Mouse (Mus musculus): ENCODE data around the gene Mrpl2. TPM values are rescaled to one million over a fixed set of nuclear protein-coding genes. Genes with fewer than 3 reads are reported as not detected.

Gene Mrpl2
- polyA plus RNA-seq, 1 experiment from 2014 or later, result 79.7 TPM

- no peak for ATAC-seq (ENCODE audit: low FRiP score)
- Histone ChIP-seq H3K9me3 (replicated peaks) (no peaks in the 10 kb centered on the region), H3K4me2 (replicated peaks) (no peak overlapping the region), H3K36me3 (peaks cover 26% of the 10 kb centered on the region), H3K4me3 (no peak overlapping the region), H3K27ac (no peak overlapping the region), H3K4me1 (peaks cover 29% of the 10 kb centered on the region), H3K9ac (no peak overlapping the region), H3K27me3 (no peaks in the 10 kb centered on the region)
- WGBS, result 89% methylated on average over 5 of the region's 5 CpGs
Measured at GRCm38 (mm10) chr17:46699245-46699644, 53.2 kb downstream of the Mrpl2 start.

Other genes with a start within 250 kb of the Mrpl2 start
- 0.57 and 0.95 TPM in 2 replicates for gene Crip3, start 217.3 kb upstream of the Mrpl2 start, polyA plus RNA-seq (2016; fragmentation: Nextera tagmentation; extraction: Ambion mirVana)
- not detected in 2 replicates for gene Slc22a7, start 207.8 kb upstream of the Mrpl2 start, polyA plus RNA-seq (2016; fragmentation: Nextera tagmentation; extraction: Ambion mirVana)
- gene Ttbk1, start 158.6 kb upstream of the Mrpl2 start, polyA plus RNA-seq (2016; fragmentation: Nextera tagmentation; extraction: Ambion mirVana), result 5.3 and 6.6 TPM in 2 replicates
- gene Dnph1, start 149.5 kb upstream of the Mrpl2 start, polyA plus RNA-seq (2016; fragmentation: Nextera tagmentation; extraction: Ambion mirVana), result 35.3 and 35.5 TPM in 2 replicates
- gene Cul9, start 99.8 kb upstream of the Mrpl2 start, polyA plus RNA-seq (2016; fragmentation: Nextera tagmentation; extraction: Ambion mirVana), result 14.1 and 14.9 TPM in 2 replicates
- gene Srf, start 90.1 kb upstream of the Mrpl2 start, polyA plus RNA-seq (2016; fragmentation: Nextera tagmentation; extraction: Ambion mirVana), result 5.9 and 8.1 TPM in 2 replicates
- gene Ptk7, start 16.7 kb upstream of the Mrpl2 start, polyA plus RNA-seq (2016; fragmentation: Nextera tagmentation; extraction: Ambion mirVana), result 80.9 and 81.9 TPM in 2 replicates
- 37.8 and 40.0 TPM in 2 replicates for gene Klc4, start 207 bp upstream of the Mrpl2 start, polyA plus RNA-seq (2016; fragmentation: Nextera tagmentation; extraction: Ambion mirVana)
- 52.1 and 53.0 TPM in 2 replicates for gene Cul7, start 4.1 kb downstream of the Mrpl2 start, polyA plus RNA-seq (2016; fragmentation: Nextera tagmentation; extraction: Ambion mirVana)
- 54.2 and 61.8 TPM in 2 replicates for gene Rrp36, start 28.1 kb downstream of the Mrpl2 start, polyA plus RNA-seq (2016; fragmentation: Nextera tagmentation; extraction: Ambion mirVana)
- 178 and 183 TPM in 2 replicates for gene Mea1, start 32.6 kb downstream of the Mrpl2 start, polyA plus RNA-seq (2016; fragmentation: Nextera tagmentation; extraction: Ambion mirVana)
- 139 and 141 TPM in 2 replicates for gene Klhdc3, start 34.7 kb downstream of the Mrpl2 start, polyA plus RNA-seq (2016; fragmentation: Nextera tagmentation; extraction: Ambion mirVana)
- gene Ppp2r5d, start 58.9 kb downstream of the Mrpl2 start, polyA plus RNA-seq (2016; fragmentation: Nextera tagmentation; extraction: Ambion mirVana), result 103 and 106 TPM in 2 replicates
- 33.9 and 38.0 TPM in 2 replicates for gene Pex6, start 65.2 kb downstream of the Mrpl2 start, polyA plus RNA-seq (2016; fragmentation: Nextera tagmentation; extraction: Ambion mirVana)
- 0.33 and 0.49 TPM in 2 replicates for gene Gnmt, start 82.9 kb downstream of the Mrpl2 start, polyA plus RNA-seq (2016; fragmentation: Nextera tagmentation; extraction: Ambion mirVana)
- gene Cnpy3, start 106.0 kb downstream of the Mrpl2 start, polyA plus RNA-seq (2016; fragmentation: Nextera tagmentation; extraction: Ambion mirVana), result 58.7 and 61.6 TPM in 2 replicates
- gene Ptcra, start 117.5 kb downstream of the Mrpl2 start, polyA plus RNA-seq (2016; fragmentation: Nextera tagmentation; extraction: Ambion mirVana), result 0.17 and 0.53 TPM in 2 replicates
- gene 2310039H08Rik, start 126.4 kb downstream of the Mrpl2 start, polyA plus RNA-seq (2016; fragmentation: Nextera tagmentation; extraction: Ambion mirVana), result 41.1 and 54.7 TPM in 2 replicates
- 130 and 141 TPM in 2 replicates for gene Rpl7l1, start 136.4 kb downstream of the Mrpl2 start, polyA plus RNA-seq (2016; fragmentation: Nextera tagmentation; extraction: Ambion mirVana)
- 7.6 and 8.1 TPM in 2 replicates for gene Bicral, start 212.3 kb downstream of the Mrpl2 start, polyA plus RNA-seq (2016; fragmentation: Nextera tagmentation; extraction: Ambion mirVana)
- 74.5 and 82.9 TPM in 2 replicates for gene Tbcc, start 244.5 kb downstream of the Mrpl2 start, polyA plus RNA-seq (2016; fragmentation: Nextera tagmentation; extraction: Ambion mirVana)

Data from hindbrain, embryonic 12.5 days (tissue).